Mouse (Mus musculus): ENCODE data around the gene Olfm1.
A peak's percentile ranks its signal among the peaks of the same experiment; 100 is the strongest.

The Olfm1 gene

GRCm38 (mm10) chr2:28192821-28193689 lies at the start of gene Olfm1:
TSS of gene Olfm1 (plus strand) at chr2:28192992.
- peak; percentile 62 for DNase-seq (ENCODE audit: low spot score)

GRCm38 (mm10) chr2:28143417-28144045 lies 49.3 kb upstream of the Olfm1 start:
- no peak for DNase-seq (ENCODE audit: low spot score)

GRCm38 (mm10) chr2:28145702-28146101 lies 47.1 kb upstream of the Olfm1 start:
- DNase-seq (ENCODE audit: low spot score): no peak

DNA sequence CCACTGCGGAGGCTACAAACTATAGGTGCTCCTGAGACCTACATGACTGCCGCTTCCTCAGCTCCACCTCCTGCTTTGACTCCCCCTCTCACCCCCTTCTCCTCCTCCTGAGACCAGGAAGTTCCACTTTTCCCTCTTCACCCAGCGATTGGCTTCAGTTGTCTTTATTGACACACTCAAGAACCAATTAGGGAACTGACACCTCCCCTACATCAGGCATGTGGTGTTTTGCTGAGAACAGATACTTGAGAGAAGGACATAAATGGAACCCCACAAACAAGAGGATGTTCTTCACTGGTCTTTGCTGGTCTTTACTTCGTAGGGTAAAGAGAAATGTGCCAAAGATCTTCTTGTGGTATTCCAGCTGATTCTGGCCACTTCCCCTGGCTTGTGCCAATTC lies 46.6 kb upstream of the Olfm1 start:
- no peak for DNase-seq (ENCODE audit: low spot score)

- no peak for DNase-seq (ENCODE audit: low spot score)
These were observed 46.1 kb upstream of the Olfm1 start for GRCm38 (mm10) chr2:28146685-28147084.

- DNase-seq (ENCODE audit: low spot score): no peak
These were observed 45.5 kb upstream of the Olfm1 start for GRCm38 (mm10) chr2:28147248-28147794.

DNA sequence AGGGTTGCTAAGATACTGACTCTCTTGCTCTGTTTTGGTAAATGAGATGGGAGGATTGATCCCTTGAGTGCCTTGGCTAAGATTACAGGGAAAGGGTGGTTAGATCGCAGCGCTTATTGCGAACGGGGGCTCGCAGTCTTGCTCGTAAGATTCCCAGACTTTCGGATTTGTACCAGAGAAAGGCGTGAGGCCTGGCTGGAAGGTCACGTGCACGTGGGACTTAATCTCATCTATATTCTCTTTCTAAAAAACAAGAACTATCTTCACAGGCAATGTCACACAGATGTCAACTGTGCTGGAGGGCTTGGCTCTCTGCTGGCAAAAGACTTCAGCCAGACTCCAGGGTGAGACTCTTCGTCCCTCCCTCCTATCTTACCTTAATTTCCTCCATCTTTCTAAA lies 43.1 kb upstream of the Olfm1 start:
- no peak for DNase-seq (ENCODE audit: low spot score)

DNA sequence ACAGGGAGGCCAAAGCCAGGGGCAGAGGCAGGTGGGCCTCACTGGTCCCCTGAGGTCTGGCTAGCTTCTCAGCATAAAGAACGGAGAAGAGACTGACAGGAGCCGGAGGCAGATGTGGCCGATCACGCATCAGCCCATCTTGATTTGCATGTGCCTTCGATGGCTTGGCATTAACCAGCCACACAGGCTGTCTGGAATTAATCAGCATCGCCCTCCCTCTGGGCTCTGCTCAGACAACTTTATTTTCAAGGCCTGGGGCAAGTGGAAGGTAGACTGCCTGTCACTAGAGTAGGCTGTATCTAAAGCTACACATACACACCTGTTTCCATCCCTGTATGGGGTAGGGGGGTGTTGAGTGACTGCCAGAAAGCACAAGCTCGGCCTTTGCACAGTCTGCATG lies 32.2 kb upstream of the Olfm1 start:
- DNase-seq (ENCODE audit: low spot score): no peak

- DNase-seq (ENCODE audit: low spot score): no peak
These were observed 27.2 kb upstream of the Olfm1 start for GRCm38 (mm10) chr2:28165570-28165969.

DNA sequence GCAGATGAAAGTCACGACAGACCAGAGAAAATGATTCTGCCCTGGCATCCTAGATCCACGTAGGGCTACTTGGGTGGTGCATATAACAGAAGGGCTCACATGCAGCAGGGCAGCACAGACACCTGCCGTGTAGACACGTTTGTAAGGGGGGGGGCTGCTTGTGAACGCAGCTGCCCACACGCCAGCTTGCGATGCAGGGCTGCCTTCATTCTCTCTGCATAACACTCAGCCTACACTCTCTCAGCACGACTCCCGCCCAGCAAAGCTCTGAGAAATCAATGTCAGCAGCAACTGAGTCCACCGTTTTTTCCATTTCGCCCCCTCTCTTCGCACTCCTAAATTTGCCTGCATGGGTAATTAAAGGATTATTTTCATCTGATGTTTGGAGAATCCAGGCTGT lies 23.5 kb upstream of the Olfm1 start:
- DNase-seq (ENCODE audit: low spot score): no peak

DNA sequence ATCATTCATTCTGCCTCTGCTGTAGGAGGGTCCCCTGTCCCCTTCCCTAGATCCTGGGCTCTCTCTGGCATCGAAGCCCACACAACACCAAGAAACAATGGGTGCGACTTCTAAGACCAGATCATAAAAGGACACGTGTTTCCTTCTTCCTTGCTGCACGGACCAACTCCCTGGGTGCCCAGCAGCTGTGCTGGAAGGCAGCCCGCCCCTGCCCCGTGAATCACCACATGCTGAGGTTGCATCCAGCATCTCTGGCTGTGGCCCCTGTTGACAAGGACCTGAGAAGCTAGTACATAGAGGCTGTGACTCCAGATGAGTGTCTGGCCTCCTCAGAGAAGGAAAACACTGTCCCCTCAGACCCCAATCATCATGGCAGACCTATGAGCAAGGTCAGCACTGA lies 20.8 kb upstream of the Olfm1 start:
- DNase-seq (ENCODE audit: low spot score): no peak

GRCm38 (mm10) chr2:28173225-28174141 lies 19.3 kb upstream of the Olfm1 start:
- no peak for DNase-seq (ENCODE audit: low spot score)

- DNase-seq (ENCODE audit: low spot score): no peak
These were observed 18.4 kb upstream of the Olfm1 start for GRCm38 (mm10) chr2:28174441-28174840.

GRCm38 (mm10) chr2:28178600-28178999 lies 14.2 kb upstream of the Olfm1 start:
- no peak for DNase-seq (ENCODE audit: low spot score)

GRCm38 (mm10) chr2:28180053-28180452 lies 12.7 kb upstream of the Olfm1 start:
- no peak for DNase-seq (ENCODE audit: low spot score)

DNA sequence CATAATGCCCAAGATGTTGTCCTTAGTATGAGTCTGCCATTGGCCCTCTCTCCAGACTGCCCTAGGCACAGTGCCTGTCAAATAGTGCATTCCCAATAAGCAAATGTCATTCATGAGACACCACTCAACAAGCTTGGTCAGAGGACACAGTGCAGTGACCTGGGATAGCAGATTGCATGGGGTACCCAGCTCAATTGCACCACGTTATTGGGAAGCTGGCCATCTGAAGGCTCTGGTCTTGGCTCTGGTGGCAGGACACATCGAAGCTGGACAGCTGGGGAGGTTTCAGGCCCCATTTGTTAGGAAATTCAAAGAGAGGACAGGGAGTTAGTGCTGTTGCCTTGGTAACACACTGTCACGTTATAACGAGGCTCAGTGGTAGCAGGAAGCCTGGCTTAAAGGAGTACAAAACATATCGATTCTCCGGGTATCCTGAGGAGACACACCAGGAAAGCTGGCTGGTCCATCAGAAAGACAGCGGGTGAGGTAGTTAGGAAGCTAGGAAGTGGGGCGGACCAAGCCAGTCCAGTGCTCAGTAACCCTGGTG lies 4.3 kb upstream of the Olfm1 start:
- DNase-seq (ENCODE audit: low spot score): no peak

DNA sequence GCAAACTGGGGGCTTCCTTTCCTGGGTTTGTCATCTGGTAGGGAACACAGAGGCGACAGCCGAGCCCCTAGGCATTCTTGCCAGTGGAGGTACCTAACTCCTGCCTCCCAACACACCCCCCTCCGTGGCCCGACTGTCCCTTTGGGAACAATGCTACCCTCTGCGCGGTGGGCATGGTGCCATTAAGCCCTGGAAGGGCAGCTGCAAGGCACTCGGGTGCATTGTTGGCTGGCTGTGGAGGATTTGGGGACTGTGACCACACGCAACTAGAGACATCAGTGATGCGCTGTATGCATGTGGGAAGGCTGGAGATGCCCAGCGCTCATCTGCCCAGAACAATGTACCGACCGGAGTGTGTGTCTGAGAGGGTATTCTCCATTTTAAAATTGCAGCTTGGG lies 897 bp downstream of the Olfm1 start:
- DNase-seq (ENCODE audit: low spot score): no peak

DNA sequence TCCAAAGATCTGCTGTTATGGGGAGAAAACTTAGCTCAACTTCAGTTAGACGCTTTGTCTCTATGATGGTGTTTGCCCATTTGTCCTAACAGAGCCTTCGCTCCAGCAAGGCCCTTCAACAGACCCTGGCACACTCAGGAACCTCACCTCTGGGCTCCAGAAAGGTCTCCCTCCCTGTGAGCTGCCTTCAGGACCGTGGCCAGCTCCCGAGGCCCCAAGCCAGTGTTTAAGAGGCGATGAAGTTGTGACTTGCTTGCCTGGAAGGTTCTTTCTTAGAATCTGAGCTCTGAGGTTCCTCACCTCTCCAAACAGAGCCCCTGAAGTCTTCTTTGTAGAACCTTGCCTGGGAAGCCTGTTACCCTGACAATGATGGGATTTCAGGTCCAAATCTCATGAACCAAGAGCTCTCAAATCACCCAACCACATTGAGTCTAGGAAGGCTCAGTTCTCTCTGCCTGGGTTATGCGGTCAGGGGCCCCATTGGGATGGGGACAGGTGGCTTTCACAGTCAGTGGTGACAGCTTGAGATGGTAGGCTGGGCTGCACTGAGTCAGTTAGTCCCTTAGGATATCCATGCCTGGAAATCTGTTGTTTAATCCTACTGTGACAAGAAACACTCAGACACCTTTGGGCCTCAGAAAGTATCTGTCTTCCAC lies 2.3 kb downstream of the Olfm1 start:
- no peak for DNase-seq (ENCODE audit: low spot score)

- no peak for DNase-seq (ENCODE audit: low spot score)
These were observed 2.9 kb downstream of the Olfm1 start for GRCm38 (mm10) chr2:28195726-28196125.

GRCm38 (mm10) chr2:28201441-28201841 lies 8.6 kb downstream of the Olfm1 start:
- no peak for DNase-seq (ENCODE audit: low spot score)

DNA sequence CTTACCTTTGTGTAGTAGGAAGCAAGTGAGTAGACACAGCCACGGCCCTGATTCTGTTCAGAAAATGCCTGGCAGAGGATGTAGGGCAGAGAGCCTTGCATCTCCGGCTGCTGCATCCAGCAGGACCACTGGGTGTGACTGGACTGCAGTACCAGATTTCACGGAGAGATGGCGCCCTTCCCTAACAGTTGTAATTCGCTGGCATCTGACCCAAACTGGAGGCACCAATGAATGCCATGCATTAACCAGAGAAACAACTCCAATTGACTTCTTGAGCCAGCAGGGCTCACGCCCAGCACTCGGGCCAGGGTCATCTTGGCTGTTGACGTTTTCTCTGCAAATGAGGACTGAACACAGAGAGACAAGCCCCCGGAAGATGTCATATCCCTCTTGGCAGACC lies 11.4 kb downstream of the Olfm1 start:
- DNase-seq (ENCODE audit: low spot score): peak; percentile 93
